Mouse (Mus musculus): ENCODE measurements at regions not wholly inside any gene's neighbourhood (a gene's known extent, or its start where the extent isn't known, plus 50 kb on each side); places are given as distances from the start of the nearest gene placed in this dataset.

DNA sequence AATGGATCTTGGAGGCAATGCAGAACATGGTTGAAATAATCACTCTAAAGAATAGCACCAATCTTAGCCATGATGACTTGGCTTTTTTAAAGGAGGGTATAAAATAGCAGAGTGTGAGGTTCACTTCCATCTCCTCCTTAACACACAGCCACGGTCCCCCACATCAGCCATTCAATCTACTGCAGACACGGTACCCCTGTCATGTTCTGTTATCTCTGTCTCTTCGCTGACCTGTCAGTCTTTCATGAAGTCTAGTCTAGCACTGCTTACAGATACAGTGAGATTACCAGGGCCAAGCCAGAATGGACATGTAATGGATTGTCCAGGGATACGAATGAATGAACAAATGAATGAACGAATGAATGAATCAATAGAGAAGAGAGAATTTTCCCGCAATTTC, 1299.4 kb upstream of the A1bg start:
- no peaks in the 10 kb centered on the region for H3K36me3 ChIP-seq
- no peak overlapping the region for H3K27ac ChIP-seq (replicated peaks)
- no peak overlapping the region for H3K4me2 ChIP-seq (replicated peaks)
- no peak for ATAC-seq (replicated peaks)
- H3K4me1 ChIP-seq = no peaks in the 10 kb centered on the region
- no peaks in the 10 kb centered on the region for H3K9me3 ChIP-seq
- H3K4me3 ChIP-seq = no peak overlapping the region
- no peaks in the 10 kb centered on the region for H3K27me3 ChIP-seq
- 96% methylated on average over 6 of the region's 6 CpGs for WGBS
- H3K9ac ChIP-seq (replicated peaks) = no peak overlapping the region

DNA sequence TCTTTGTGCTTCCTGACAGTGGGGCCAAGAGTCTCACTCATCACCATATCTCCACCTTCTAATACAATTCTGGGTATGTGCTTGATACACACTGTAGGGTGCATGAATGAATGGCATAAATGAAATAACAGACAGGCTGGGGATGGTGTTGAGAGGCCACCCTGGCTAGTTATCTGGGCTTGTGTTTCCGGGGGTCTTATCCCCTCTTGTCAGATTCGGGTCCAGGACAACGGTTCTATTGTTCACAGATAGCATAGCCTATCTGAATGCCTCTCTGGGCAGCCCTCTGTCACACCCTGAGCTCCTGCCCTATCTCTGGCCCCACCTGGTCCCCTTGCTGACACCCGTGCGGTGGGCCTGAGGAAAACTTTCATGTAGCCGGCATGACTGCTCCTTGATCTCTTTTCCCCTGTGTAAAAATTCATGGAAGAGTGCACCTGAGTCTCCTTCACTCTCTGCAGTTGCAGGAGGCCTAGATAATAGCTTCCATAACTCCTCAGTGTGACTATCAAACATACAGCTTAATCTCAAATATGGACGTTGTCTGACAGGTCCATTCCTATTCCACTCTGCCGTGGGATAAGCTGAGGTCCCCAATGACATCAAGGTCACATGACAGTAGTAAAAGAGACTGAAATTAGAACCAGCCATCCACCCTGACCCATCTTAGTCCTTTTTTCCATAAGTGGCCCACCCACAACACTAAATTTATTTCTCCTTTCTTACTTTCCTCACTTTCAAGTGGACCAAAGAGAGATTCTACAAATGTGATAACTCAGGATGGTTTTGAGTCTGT, 1298.4 kb upstream of the A1bg start:
- no peak for ATAC-seq (replicated peaks)
- Histone ChIP-seq H3K36me3 (no peaks in the 10 kb centered on the region), H3K9ac (replicated peaks) (no peak overlapping the region), H3K27ac (replicated peaks) (no peak overlapping the region), H3K4me1 (no peaks in the 10 kb centered on the region), H3K9me3 (no peaks in the 10 kb centered on the region), H3K4me3 (no peak overlapping the region), H3K27me3 (no peaks in the 10 kb centered on the region), H3K4me2 (replicated peaks) (no peak overlapping the region)
- 90% methylated on average over 8 of the region's 8 CpGs for WGBS

DNA sequence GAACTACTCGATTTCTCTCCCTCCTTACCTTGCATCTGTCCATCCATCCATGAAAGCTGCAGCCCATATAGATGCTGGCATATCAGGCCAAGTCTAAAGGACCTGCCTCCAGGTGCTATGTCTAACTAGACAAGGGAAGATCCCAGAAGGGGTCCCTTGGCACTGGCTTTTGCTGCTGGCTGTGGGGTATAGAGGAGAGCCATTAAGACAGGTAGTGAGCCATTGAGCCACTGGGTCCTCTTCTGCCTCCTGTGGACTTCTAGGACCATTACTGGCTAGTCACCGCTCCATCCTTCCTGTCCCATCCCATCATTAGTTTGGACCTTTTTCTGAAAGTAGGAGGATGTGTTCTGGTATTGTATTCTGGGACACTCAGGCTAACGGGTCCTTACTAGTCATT, 1297.8 kb upstream of the A1bg start:
- Histone ChIP-seq H3K4me2 (replicated peaks) (no peak overlapping the region), H3K36me3 (no peaks in the 10 kb centered on the region), H3K9ac (replicated peaks) (no peak overlapping the region), H3K4me1 (no peaks in the 10 kb centered on the region), H3K4me3 (no peak overlapping the region), H3K27me3 (no peaks in the 10 kb centered on the region), H3K9me3 (no peaks in the 10 kb centered on the region), H3K27ac (replicated peaks) (no peak overlapping the region)
- no peak for ATAC-seq (replicated peaks)
- WGBS = 91% methylated on average over 3 of the region's 3 CpGs

DNA sequence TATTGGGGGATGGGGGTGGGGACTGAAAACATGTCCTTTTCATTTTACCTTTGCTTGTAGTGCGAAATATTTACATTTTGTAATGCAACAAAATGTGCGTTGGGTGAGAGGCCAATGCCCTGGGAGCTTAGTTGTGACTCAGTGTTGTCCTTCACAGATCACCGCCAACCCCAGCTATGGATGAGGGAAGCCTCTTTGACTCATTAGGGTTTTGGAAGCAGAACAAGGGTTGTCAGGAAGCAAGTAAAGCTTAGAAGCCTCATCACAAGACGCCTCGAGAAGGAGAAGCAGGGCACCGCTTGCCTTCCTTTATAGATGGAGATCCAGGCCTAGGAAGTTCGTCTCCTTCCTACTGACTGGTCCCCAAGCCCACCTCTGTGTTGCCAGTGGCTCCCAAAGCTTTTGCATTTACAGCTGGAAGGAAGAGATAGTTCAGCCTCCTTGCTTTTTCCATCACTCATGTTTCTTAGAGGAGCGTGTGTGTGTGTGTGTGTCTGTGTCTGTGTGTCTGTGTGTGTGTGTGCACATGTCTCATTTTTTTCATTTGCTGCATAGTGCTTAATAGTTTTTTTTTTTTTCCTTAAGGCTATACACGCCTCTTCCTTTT, 1297.2 kb upstream of the A1bg start:
- no peak overlapping the region for H3K27ac ChIP-seq (replicated peaks)
- H3K27me3 ChIP-seq = no peaks in the 10 kb centered on the region
- H3K9me3 ChIP-seq = no peaks in the 10 kb centered on the region
- H3K4me2 ChIP-seq (replicated peaks) = no peak overlapping the region
- H3K4me1 ChIP-seq = no peaks in the 10 kb centered on the region
- no peak for ATAC-seq (replicated peaks)
- H3K4me3 ChIP-seq = no peak overlapping the region
- H3K36me3 ChIP-seq = no peaks in the 10 kb centered on the region
- WGBS = 92% methylated on average over 9 of the region's 9 CpGs
- no peak overlapping the region for H3K9ac ChIP-seq (replicated peaks)

DNA sequence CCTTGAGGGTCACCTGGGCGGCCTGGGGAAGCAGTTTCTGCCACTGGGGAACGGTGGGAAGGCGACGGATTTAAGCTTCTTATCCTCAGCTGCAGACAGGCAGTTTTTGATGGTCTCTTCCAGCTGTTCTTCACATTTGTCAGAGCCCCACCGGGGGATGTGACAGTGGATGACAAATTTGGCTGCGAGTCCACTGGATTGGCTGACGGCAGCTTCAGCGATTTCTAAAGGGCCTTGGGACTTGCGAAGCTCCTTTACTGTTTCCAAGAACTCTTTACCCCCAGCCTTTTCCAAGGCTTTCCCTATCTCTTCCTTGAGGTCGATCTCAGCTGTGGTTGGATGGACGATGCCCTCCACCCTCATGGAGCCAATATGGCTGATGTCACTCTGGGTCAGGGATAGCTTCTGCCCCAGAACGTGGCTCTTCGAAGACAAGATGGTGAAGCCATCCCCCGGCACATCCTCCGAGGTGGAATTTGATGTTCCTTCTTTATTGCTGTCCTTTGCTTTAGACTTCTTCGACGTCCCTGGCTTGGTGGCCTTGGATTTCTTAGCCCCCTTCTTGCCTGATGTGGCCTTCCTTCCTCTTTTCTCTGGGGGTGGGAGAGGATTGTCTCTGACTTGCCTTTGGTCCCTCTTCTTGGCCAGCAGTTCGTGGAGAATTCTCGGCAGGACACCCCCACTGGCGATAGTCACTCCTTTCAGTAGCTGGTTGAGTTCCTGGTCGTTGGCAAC, 1295.7 kb upstream of the A1bg start:
- Histone ChIP-seq H3K4me2 (replicated peaks) (no peak overlapping the region), H3K4me1 (no peaks in the 10 kb centered on the region), H3K4me3 (no peak overlapping the region), H3K9ac (replicated peaks) (no peak overlapping the region), H3K36me3 (no peaks in the 10 kb centered on the region), H3K27me3 (no peaks in the 10 kb centered on the region), H3K27ac (replicated peaks) (no peak overlapping the region), H3K9me3 (no peaks in the 10 kb centered on the region)
- 94% methylated on average over 21 of the region's 21 CpGs for WGBS
- ATAC-seq (replicated peaks) = no peak

DNA sequence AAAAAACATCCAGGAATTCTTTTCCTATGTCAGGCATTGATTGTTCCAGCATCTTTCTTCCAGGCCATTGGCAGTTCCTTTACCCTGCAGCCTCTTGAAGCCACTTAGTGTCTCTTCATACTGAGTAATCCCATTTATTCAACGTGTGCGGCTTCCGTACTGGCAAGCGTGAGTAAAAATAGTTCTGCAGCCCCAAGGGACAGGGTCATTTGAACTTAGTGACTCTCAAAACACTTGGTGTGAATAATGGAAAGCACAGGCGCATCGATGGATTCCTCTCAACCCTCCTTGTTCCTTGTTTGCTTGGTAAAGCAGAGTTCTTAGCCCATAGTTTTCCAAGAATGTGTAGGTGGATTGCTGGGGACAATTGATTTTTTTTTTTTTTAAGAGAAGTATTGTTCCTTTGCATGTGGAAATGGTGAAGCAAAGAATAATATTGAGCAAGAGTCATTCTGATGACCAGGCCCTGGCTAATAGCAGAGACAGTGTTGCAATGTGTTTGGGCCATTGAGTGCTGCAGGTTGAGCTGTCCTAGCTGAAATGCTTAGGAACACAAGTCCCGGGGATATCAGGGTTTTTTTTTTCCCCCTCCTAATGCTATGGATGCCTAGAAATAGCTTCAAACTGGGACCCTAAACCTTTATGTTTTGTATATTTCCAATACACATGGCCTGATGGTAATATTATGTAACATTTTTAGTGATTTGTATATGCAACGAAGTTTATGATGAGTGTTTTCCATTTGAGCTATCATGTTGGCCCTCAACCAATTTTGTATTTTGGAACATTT, 1294.1 kb upstream of the A1bg start:
- Histone ChIP-seq H3K4me1 (no peaks in the 10 kb centered on the region), H3K36me3 (no peaks in the 10 kb centered on the region), H3K9me3 (no peaks in the 10 kb centered on the region), H3K4me2 (replicated peaks) (no peak overlapping the region), H3K4me3 (no peak overlapping the region), H3K9ac (replicated peaks) (no peak overlapping the region), H3K27me3 (no peaks in the 10 kb centered on the region), H3K27ac (replicated peaks) (no peak overlapping the region)
- 56% methylated on average over 8 of the region's 8 CpGs for WGBS
- ATAC-seq (replicated peaks) = no peak

DNA sequence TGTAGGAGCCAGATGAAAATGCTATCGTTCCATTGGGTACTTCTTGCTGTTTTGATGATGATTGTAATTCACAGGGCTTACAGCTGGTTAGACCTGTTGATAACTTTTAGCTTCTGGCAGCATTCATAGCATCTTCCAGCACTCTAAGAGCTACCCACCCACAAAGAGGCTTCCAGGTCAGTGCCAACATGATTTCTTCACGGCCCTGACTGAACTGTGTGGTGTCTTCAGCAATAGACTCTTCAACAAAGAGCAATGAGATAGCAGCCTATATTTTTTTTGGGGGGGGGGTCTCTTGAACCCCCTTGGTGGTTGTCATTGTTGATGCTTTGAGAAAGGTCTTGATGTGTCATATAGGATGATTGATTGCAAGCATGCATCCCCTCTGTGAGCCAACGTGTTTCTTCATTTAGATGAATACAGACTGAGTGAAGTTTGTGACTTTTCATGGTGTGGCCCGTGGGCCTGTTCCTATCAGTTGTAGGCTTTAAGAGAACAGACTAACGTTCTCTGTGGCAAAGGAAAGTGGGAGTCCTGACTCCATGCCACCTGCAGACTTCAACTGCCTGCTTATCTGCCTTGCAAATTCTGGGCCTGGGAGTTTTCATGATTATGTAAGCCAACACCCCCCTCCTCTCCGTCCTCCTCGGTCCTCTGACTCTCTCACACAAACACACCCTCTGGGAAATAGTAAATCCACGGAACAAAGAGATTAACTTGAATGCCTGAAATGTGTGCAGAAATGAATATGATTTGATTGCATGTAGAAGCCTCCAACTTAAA, 1293.0 kb upstream of the A1bg start:
- no peak for ATAC-seq (replicated peaks)
- no peaks in the 10 kb centered on the region for H3K4me1 ChIP-seq
- no peaks in the 10 kb centered on the region for H3K9me3 ChIP-seq
- no peaks in the 10 kb centered on the region for H3K36me3 ChIP-seq
- H3K4me2 ChIP-seq (replicated peaks) = no peak overlapping the region
- WGBS = 62% methylated on average over 8 of the region's 8 CpGs
- no peak overlapping the region for H3K4me3 ChIP-seq
- no peak overlapping the region for H3K27ac ChIP-seq (replicated peaks)
- H3K9ac ChIP-seq (replicated peaks) = no peak overlapping the region
- no peaks in the 10 kb centered on the region for H3K27me3 ChIP-seq

DNA sequence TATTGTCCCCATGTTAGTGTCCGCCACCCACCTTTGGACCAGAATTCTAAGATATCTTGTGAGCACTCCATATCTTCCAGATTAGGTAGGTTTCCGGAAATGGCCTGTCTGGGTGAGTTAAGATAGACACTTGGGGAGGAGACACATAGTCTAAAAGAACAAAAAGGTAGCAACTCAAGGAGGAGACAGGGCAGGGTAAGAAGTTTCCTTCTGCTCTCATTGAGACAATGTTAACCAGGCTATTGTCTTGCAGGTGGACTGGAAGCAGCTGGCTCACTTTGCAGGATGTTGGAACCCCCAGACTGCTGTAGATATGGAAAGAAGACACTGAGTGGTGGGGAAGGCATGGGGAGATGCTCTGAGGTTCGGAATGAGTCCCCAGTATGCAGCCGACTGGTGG, 1291.5 kb upstream of the A1bg start:
- no peaks in the 10 kb centered on the region for H3K36me3 ChIP-seq
- ATAC-seq (replicated peaks) = no peak

DNA sequence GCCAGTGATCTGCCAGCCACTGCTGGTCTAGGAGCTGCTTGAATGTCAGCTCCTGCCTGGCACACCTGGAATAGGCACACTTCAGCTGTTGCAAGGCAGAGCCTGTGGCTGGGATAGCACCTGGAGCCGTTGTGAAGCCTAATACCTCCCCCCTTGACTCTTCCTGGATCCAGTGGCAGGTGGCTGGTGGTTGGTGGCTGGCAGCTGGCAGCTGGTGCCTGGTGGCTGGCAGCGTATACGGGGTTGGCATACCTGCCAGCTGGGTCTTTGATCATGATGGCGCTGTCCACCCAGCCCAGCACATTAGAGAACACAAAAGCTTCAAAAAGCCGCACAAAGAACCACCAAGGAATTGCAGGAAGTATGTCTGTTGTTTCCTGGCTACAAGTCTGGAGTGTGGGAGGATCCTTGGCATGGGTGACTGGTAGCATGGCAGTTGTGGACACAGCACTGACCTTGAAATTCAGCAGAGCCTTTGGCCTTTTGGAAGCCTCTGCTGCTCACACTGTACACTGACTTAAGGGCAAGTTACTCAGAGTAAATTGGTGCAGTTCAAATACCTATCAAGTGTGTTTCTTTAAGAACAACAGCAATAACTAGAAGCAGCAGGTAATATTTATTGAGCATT, 1289.6 kb upstream of the A1bg start:
- Histone ChIP-seq H3K27ac (replicated peaks) (no peak overlapping the region), H3K4me1 (no peaks in the 10 kb centered on the region), H3K9ac (replicated peaks) (no peak overlapping the region), H3K36me3 (no peaks in the 10 kb centered on the region), H3K4me3 (no peak overlapping the region), H3K4me2 (replicated peaks) (no peak overlapping the region), H3K27me3 (no peaks in the 10 kb centered on the region), H3K9me3 (no peaks in the 10 kb centered on the region)
- no peak for ATAC-seq (replicated peaks)
- WGBS = 64% methylated on average over 5 of the region's 5 CpGs

More for the DNA sequence above, 1291.5 kb upstream of the A1bg start:
- H3K27me3 ChIP-seq = no peaks in the 10 kb centered on the region
- WGBS = 93% methylated on average over 4 of the region's 4 CpGs
- no peaks in the 10 kb centered on the region for H3K4me1 ChIP-seq
- no peak overlapping the region for H3K27ac ChIP-seq (replicated peaks)
- H3K9ac ChIP-seq (replicated peaks) = no peak overlapping the region
- H3K9me3 ChIP-seq = no peaks in the 10 kb centered on the region
- no peak overlapping the region for H3K4me3 ChIP-seq
- no peak overlapping the region for H3K4me2 ChIP-seq (replicated peaks)

DNA sequence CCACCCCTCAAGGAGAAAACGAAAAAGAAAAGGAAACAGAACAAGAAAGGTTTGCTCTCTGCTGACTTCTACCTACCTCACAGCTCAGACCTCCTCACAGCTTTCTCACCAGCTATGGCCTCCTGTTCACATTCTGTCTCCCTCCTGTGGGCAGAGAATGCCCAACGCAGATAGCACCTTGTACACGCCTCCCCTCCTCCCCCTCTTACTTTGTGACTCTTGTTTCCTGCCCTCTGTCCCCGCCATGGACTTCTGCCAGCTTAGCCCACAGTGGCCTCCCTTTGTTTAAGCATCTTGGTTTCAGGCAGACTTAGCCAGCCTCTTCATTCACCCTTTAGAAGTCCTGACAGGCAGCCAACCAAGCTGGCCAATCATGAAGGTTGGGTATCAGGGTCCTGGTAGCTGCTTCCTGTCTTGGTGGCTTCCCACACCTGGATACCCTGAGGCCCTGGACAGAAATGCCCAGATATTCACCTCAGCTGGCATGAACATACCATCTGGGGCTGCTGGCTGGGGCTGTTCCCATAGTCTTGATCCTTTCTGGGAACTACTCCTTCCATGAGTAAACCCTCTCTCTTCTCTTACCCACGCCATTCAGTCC, 1287.2 kb upstream of the A1bg start:
- H3K4me1 ChIP-seq = peaks cover 14% of the 10 kb centered on the region
- H3K36me3 ChIP-seq = no peaks in the 10 kb centered on the region
- no peaks in the 10 kb centered on the region for H3K9me3 ChIP-seq
- no peak overlapping the region for H3K4me3 ChIP-seq
- no peak overlapping the region for H3K4me2 ChIP-seq (replicated peaks)
- ATAC-seq (replicated peaks) = no peak
- no peaks in the 10 kb centered on the region for H3K27me3 ChIP-seq
- 73% methylated on average over 5 of the region's 5 CpGs for WGBS
- H3K27ac ChIP-seq (replicated peaks) = no peak overlapping the region
- no peak overlapping the region for H3K9ac ChIP-seq (replicated peaks)

DNA sequence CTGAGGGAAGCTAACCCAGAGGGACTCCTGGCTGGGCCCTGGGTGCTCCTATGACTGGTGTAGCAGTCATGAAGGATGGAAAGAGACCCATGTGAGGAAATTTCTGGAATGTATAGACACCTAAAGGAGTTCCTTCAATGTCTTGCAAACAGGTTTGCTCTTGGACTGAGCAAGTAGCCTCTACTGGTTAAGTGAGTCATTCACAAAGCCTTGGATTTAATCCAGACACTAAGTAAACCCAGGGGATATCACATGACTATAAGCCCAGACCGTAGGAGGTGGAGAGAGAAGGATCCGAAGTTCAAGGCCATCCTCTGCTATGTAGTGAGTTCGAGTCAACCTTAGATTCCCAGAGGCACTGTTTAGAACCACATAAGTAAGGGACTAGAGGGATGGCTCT, 1286.5 kb upstream of the A1bg start:
- Histone ChIP-seq H3K36me3 (no peaks in the 10 kb centered on the region), H3K27ac (replicated peaks) (no peak overlapping the region), H3K27me3 (no peaks in the 10 kb centered on the region), H3K4me1 (peaks cover 19% of the 10 kb centered on the region), H3K4me2 (replicated peaks) (no peak overlapping the region), H3K9me3 (no peaks in the 10 kb centered on the region), H3K9ac (replicated peaks) (no peak overlapping the region), H3K4me3 (no peak overlapping the region)
- no peak for ATAC-seq (replicated peaks)
- 95% methylated on average over 3 of the region's 3 CpGs for WGBS

Measured in forebrain, embryonic 15.5 days (tissue).